Mouse (Mus musculus): ENCODE results near the gene Fbxl16.

DNA sequence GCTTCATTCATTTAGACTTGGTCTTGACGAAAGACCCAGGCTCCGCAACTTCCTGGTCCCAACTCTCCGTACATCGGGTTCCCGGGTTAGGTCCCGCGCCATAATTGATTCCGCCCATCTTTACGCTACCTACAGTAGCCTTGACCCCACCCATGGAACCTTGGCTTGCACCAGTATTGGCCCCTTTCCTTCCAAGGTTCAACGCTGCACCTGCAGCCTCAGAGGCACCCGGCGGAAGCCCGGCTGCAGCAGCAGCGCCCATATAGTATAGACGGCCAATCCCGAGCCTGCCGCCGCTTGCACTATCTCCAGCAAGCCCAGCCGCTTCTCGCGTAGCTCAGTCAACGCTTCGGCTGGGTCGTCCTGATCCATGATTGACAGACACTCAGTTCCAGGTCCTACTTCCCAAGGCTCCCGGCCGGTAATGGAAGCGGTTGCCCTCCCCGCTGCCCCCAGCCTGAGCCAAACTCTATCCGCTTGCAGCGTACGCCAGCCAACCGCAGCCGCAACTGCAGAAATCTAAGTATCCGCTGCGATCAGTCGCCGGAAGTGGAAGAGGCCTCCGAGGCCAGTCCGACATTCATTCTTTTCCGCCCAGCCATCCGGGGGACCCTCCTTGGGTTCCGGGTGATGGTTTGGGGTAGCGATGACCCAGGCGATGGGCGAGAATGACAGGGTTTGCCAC is 16.9 kb upstream of the Fbxl16 start:
- no peak for TF ChIP-seq CTCF (conservative IDR thresholded peaks at IDR 0.05 in 1 of 2, IDR thresholded peaks at IDR 0.05 in 1 of 2; ENCODE audit: low read depth in 2 of 2, low read length in 2 of 2)
- 0 out of 2 replicates have a peak, but pooled peaks have one; percentile 76 for TF ChIP-seq NELFE (IDR thresholded peaks at IDR 0.05; ENCODE audit: low read depth, low read length)
- TF ChIP-seq UBTF (IDR thresholded peaks at IDR 0.05; ENCODE audit: low read depth, low read length) = peak; percentile 23; the same call in 1 of the 2 replicates
- TF ChIP-seq PAX5 (IDR thresholded peaks at IDR 0.05; ENCODE audit: low read length) = no peak
- TF ChIP-seq ELF1 (IDR thresholded peaks at IDR 0.05; ENCODE audit: low read depth, low read length) = peak; percentile 77
- TF ChIP-seq USF1 (IDR thresholded peaks at IDR 0.05; ENCODE audit: low read depth, low read length) = no peak

All from CH12.LX (cell line).